Comparison of ENCODE assay signal across 17 mouse cellular contexts in genomic region chr9:31690921-31691475, GRCm38 (mm10).
"Had no signal": no experiment of that assay in that cellular context is flagged by ENCODE, and none has a peak within 500 bp of the region (broad histone marks: within the 10 kb centered on the region; RNA-seq: fewer than 3 reads in every experiment).

No protein-coding gene starts in this region.

- H3K27me3 ChIP-seq: limb, embryonic 12.5 days; liver, embryonic 13.5 days; lung, embryonic 15.5 days; neural tube, embryonic 12.5 days had no signal

- H3K27ac ChIP-seq: layer of hippocampus, adult 2 months; limb, embryonic 12.5 days; liver, embryonic 13.5 days; lung, embryonic 15.5 days; macrophage; neural tube, embryonic 12.5 days had no signal

- H3K9me3 ChIP-seq: limb, embryonic 12.5 days; liver, embryonic 13.5 days; lung, embryonic 15.5 days; neural tube, embryonic 12.5 days had no signal

- H3K36me3 ChIP-seq: limb, embryonic 12.5 days; liver, embryonic 13.5 days; lung, embryonic 15.5 days; neural tube, embryonic 12.5 days had no signal

- H3K4me3 ChIP-seq: layer of hippocampus, adult 2 months; limb, embryonic 12.5 days; liver, embryonic 13.5 days; lung, embryonic 15.5 days; myocyte; neural tube, embryonic 12.5 days had no signal

- DNase-seq: kidney, adult 18-20 months; kidney, postnatal 10 days; kidney, postnatal 4 days; liver; liver, embryonic 13.5 days; liver, postnatal 0 days; lung, postnatal 14 days; midbrain, embryonic 14.5 days; retina, postnatal 1 day; thymus, adult 18-20 months; thymus, postnatal 14 days had no signal

- H3K4me1 ChIP-seq: liver, embryonic 13.5 days had no signal
